Mouse (Mus musculus) neural tube, embryonic 11.5 days (tissue): ENCODE measurements around the gene Kif24. TPM values are rescaled to one million over a fixed set of nuclear protein-coding genes. Genes with fewer than 3 reads are reported as not detected.

Experiments used
- ATAC-seq: fragments of 200-750 bp; cut with Nextera tagmentation; 2 replicates; pipeline ENCODE4 v1.8.0; 2017; ENCODE audit warnings: moderate number of reproducible peaks, mild to moderate bottlenecking, moderate TSS enrichment, moderate library complexity; ENCODE audit not compliant: insufficient read depth, low FRiP score, low TSS enrichment
- DNase-seq: peaks from one replicate; pipeline ENCODE4 v3.0.0-alpha.2; 2015; ENCODE audit warnings: low spot score
- H3K27ac ChIP-seq: fragments of 300-500 bp; sonication (generic); 2 replicates; pipeline ENCODE4 v1.5.1; 2014; ENCODE audit warnings: low read depth, mild to moderate bottlenecking, low read length
- H3K27me3 ChIP-seq: fragments of 300-500 bp; sonication (generic); 2 replicates; pipeline ENCODE4 v1.6.1; 2014; ENCODE audit warnings: mild to moderate bottlenecking, low read length, mixed read lengths; ENCODE audit not compliant: control insufficient read depth, insufficient read depth
- H3K36me3 ChIP-seq: fragments of 300-500 bp; sonication (generic); 2 replicates; pipeline ENCODE4 v1.6.1; 2014; ENCODE audit warnings: mild to moderate bottlenecking, low read length, moderate library complexity, mixed read lengths; ENCODE audit not compliant: control insufficient read depth, insufficient read depth
- H3K4me1 ChIP-seq: fragments of 300-500 bp; sonication (generic); 2 replicates; pipeline ENCODE4 v1.6.1; 2014; ENCODE audit warnings: low read length, mixed read lengths; ENCODE audit not compliant: control insufficient read depth, insufficient read depth
- H3K4me2 ChIP-seq: fragments of 300-500 bp; sonication (generic); 2 replicates; pipeline ENCODE4 v1.6.1; 2014; ENCODE audit warnings: low read depth, mild to moderate bottlenecking, moderate library complexity
- H3K4me3 ChIP-seq: fragments of 300-500 bp; sonication (generic); 2 replicates; pipeline ENCODE4 v1.5.1; 2014; ENCODE audit warnings: low read depth, low read length
- H3K9ac ChIP-seq: fragments of 300-500 bp; sonication (generic); 2 replicates; pipeline ENCODE4 v1.6.1; 2014; ENCODE audit warnings: mild to moderate bottlenecking, low read length
- H3K9me3 ChIP-seq: fragments of 300-500 bp; sonication (generic); 2 replicates; pipeline ENCODE4 v1.6.1; 2016; ENCODE audit warnings: low read length; ENCODE audit not compliant: control insufficient read depth
- WGBS: fragments of 180-500 bp; shearing (Covaris S2); extraction: QIAGEN DNeasy Blood & Tissue Kit; methylation state at CpG from one replicate; pipeline ENCODE4 v1.1.7; 2014; 5-methylcytosine and 5-hydroxymethylcytosine counted together
- polyA plus RNA-seq: library from polyadenylated mRNA; unstranded; fragments of >200 nt; fragmentation: Nextera tagmentation; extraction: Ambion mirVana; gene quantifications from 2 replicates; pipeline ENCODE4 v1.2.1, GENCODE M21; 2014

The Kif24 gene
- 8.5 and 9.2 TPM in 2 replicates for polyA plus RNA-seq

DNA sequence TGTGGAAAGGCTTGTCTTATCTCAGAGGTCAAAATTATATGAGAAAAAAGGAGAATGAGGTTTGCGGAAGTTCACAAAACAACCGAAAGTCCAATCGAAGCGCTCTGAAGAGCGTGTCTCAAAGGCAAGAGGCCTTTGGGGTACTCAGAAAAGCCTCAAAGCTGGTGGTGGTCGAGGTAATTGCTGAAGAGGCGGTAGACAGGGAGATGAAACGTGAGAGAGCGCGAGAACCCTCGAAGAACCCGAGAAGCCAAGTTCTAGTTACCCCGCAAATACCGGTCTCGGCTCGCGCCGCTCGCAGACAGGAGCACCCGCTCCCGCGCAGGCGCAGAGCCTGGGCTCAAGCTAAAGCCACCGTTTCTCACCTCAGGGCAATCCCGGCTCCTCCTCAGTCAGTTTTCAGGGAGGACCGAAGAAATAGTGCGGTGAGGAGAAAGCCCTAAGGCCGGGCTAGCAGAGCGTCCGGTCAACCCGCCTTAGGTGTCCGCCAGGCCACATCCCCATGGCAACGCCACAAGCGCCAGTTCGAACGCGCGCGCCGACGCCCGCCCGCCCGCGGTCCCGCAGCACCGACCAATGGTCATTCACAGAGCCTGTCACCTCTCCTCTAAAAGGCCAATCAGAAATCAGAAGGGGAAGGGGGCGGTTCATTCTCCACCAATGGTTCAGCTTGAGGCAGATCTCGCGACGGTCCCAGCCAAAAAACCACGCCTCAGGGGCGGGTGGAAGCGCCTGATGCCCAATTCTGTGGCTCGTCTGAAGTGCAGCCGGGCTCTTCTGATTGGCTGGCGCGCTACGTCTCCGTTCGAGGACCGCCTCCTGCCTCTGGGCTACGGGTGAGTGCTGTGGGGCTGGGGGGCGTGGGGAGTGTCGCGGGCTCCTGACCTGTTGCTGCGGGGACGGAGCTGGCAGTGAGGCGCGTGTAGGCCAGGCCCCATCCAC lies at the start of gene Kif24, which contains the start of gene Nudt2:
Gene Kif24 (minus strand): TSS at position 543 of the 942 bp plus-strand sequence.
Gene Nudt2 (plus strand): TSS at position 807 of the 942 bp plus-strand sequence.
- Histone ChIP-seq H3K27me3 (no peaks in the 10 kb centered on the region), H3K9ac (peak within 1 kb of the TSS; percentile 67), H3K4me1 (no peaks in the 10 kb centered on the region; the same call in 1 of the 2 replicates), H3K4me2 (peak within 1 kb of the TSS; percentile 54), H3K4me3 (peak within 1 kb of the TSS; percentile 62), H3K36me3 (no peaks in the 10 kb centered on the region; the same call in 1 of the 2 replicates), H3K27ac (no peak within 1 kb of the TSS), H3K9me3 (no peaks in the 10 kb centered on the region)
- DNase-seq (peak; percentile 99), ATAC-seq (peak; percentile 99)
- WGBS: under 1% methylated on average over 70 of the region's 70 CpGs

DNA sequence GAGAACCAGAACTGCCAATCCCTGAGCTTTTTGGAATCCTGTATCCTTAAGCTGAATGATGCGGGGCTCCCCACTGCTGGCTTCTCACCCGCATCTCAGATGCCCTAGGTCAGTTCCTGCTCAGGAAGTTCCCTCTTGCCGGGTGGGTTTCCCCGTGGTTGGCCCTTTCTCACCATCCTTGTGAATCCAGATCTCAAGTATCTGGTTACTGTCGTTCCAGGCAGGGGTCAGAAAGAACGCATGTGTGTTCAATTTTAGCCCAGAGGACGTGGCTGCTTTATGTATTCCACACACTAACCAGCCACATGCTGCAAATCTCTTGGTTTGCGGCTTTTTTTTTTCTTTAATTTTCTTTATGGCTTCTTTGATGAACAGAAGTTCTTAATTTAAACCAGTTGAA lies 49.0 kb upstream of the Kif24 start:
- no peak overlapping the region for H3K9ac ChIP-seq
- no peak overlapping the region for H3K4me3 ChIP-seq
- no peaks in the 10 kb centered on the region for H3K4me1 ChIP-seq
- H3K27ac ChIP-seq: no peak overlapping the region
- H3K36me3 ChIP-seq: no peaks in the 10 kb centered on the region
- H3K27me3 ChIP-seq: no peaks in the 10 kb centered on the region
- ATAC-seq (no peak), DNase-seq (peak; percentile 34)
- no peak overlapping the region for H3K4me2 ChIP-seq
- no peaks in the 10 kb centered on the region for H3K9me3 ChIP-seq
- 29% methylated on average over 8 of the region's 8 CpGs for WGBS

DNA sequence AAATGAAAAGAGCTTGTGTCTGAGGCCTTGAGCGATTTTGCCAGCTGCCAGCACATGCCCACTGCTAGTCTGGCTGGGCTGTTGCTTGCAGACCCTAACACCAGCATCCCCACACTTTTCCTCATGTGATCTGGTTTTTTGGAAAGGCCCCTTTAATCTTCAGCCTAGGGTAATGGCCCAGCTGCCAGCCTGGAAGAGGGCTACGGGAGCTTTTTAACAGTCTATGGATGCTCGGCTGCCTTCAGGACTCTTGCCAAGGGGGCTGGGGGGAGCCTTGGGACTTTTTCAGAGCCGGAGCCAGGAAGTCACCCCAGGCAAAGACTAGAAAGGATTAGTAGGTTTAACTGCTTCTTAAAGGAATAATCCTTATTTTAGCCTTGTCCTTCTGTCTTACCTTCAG lies 48.6 kb upstream of the Kif24 start:
- DNase-seq: no peak
- no peak for ATAC-seq
- Histone ChIP-seq H3K9ac (no peak overlapping the region), H3K4me3 (no peak overlapping the region), H3K4me2 (no peak overlapping the region), H3K4me1 (no peaks in the 10 kb centered on the region), H3K27me3 (no peaks in the 10 kb centered on the region), H3K36me3 (no peaks in the 10 kb centered on the region), H3K9me3 (no peaks in the 10 kb centered on the region), H3K27ac (no peak overlapping the region)
- 55% methylated on average over 4 of the region's 4 CpGs for WGBS

DNA sequence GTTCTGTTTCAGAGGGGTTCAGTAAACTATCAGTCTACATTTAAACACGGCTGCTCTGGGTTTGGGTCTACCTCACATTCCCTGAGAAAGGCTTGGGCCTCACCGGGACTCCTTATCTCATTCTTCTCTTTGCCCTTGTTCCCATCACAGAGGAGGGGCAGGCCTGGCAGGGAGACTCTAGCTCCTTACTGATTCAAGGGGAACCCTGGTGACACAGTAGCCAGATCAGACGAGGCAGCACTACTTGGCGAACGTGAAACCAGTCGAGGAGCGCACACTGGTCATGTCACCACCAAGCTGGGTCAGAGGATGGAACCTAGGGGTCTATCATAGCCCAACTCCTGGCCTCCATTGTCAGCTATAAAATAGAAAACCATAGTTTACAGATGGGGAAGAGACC lies 43.3 kb upstream of the Kif24 start:
- Histone ChIP-seq H3K27ac (no peak overlapping the region), H3K4me2 (peak overlapping the region; percentile 86; the same call in 1 of the 2 replicates), H3K27me3 (no peaks in the 10 kb centered on the region), H3K36me3 (no peaks in the 10 kb centered on the region), H3K4me3 (no peak overlapping the region), H3K9ac (no peak overlapping the region), H3K9me3 (no peaks in the 10 kb centered on the region), H3K4me1 (peaks cover 11% of the 10 kb centered on the region)
- ATAC-seq: no peak
- 41% methylated on average over 7 of the region's 7 CpGs for WGBS
- no peak for DNase-seq

DNA sequence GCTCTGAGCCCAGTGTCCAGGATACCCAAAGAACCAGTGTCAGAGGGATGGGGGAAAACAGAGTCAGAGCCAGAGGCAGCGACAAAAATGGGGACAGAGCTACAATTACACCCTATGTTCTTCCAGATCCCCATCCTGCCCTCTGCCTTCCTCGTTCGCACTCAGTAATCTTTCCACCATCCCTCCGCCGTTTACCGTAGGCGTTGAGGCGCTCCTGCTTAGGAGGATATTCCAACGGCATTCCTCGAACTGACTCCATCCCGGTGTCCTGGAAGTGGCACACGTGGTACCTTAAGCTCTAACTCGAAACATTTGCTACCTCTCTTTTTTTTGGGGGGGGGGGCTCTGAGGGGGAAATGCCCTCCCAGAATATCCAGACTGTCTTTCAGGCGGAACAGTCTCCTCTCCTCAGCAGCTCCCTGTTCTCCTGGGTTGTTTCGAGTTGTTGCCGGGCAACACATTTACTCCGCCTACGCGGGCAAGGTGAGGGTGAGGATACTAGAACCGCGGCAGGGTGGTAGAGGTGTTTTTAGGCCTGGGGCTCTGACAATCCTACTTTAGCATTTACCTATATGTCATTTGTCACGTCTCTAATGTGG lies 42.7 kb upstream of the Kif24 start:
- peaks cover 11% of the 10 kb centered on the region for H3K4me1 ChIP-seq
- H3K9me3 ChIP-seq: no peaks in the 10 kb centered on the region
- H3K27ac ChIP-seq: peak overlapping the region; percentile 53; the same call in 1 of the 2 replicates
- WGBS: 2% methylated on average over 22 of the region's 22 CpGs
- no peaks in the 10 kb centered on the region for H3K36me3 ChIP-seq
- H3K4me3 ChIP-seq: peak overlapping the region; percentile 44
- no peak for DNase-seq
- H3K27me3 ChIP-seq: no peaks in the 10 kb centered on the region; the same call in 1 of the 2 replicates
- ATAC-seq: 0 out of 2 replicates have a peak, but pooled peaks have one; percentile 0
- H3K4me2 ChIP-seq: peak overlapping the region; percentile 86
- peak overlapping the region; percentile 75 for H3K9ac ChIP-seq

DNA sequence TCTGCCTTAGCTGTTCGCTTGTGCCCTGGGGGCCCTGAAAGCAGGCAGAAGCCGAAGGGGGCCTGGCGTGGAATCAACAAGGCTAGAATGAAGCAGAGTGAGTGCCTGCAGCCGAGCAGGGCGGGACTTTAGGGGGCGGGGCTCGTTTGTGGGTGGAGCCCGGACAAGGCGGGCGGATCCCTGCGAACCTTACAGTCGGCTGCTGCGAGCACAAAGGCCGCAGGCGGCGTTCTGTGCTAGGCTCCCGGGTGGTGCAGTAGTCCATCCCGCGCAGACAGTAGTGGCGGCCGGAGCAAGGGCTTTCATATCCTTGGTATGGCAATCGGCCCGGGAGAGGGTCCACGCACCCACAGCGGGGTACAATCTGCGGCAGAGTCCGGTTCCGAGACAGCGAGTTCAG lies 42.2 kb upstream of the Kif24 start:
- Histone ChIP-seq H3K4me1 (peaks cover 11% of the 10 kb centered on the region), H3K27me3 (peaks cover 5% of the 10 kb centered on the region; the same call in 1 of the 2 replicates), H3K4me3 (peak overlapping the region; percentile 44), H3K9me3 (no peaks in the 10 kb centered on the region), H3K9ac (peak overlapping the region; percentile 75), H3K36me3 (no peaks in the 10 kb centered on the region), H3K27ac (peak overlapping the region; percentile 53; the same call in 1 of the 2 replicates), H3K4me2 (peak overlapping the region; percentile 86)
- peak; percentile 76 for ATAC-seq
- WGBS: under 1% methylated on average over 29 of the region's 29 CpGs
- DNase-seq: peak; percentile 92

DNA sequence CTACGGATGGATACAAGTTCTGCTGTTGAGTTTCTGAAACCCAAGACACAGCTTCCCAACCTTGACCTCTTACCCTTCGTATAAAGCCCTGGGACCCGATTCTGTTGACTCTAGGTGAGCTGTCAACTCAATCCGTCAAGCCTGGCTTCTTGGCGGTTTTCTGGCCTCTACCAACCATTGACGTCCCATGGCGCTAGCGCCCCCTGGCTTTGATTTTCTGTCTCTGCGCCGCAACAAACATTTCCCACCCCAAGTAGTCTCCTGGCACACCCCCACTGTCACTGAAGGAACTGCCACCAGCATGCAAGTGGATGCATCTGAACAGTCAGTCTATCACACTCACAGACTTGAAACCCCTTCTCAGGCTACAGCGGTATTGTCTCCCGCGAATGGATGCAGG lies 41.5 kb upstream of the Kif24 start:
- no peak for ATAC-seq
- Histone ChIP-seq H3K9me3 (no peaks in the 10 kb centered on the region), H3K9ac (peak overlapping the region; percentile 75; the same call in 1 of the 2 replicates), H3K4me3 (no peak overlapping the region), H3K4me1 (peaks cover 11% of the 10 kb centered on the region), H3K27me3 (peaks cover 11% of the 10 kb centered on the region), H3K4me2 (peak overlapping the region; percentile 86), H3K36me3 (no peaks in the 10 kb centered on the region), H3K27ac (no peak overlapping the region)
- DNase-seq: peak; percentile 62
- 9% methylated on average over 13 of the region's 13 CpGs for WGBS

DNA sequence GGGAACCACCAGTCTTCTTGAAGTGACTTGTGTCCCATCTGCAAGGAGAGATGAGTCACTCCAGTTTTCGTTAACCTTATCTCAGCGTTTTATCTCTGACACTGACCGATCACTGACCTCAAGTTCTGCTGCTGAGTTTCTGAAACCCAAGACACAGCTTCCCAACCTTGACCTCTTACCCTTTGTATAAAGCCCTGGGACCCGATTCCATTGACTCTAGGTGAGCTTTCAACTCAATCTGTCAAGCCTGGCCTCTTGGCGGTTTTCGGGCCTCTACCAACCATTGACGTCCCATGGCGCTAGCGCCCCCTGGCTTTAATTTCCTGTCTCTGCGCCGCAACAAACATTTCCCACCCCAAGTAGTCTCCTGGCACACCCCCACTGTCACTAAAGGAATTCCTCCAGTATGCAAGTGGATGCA lies 40.5 kb upstream of the Kif24 start:
- 51% methylated on average over 11 of the region's 11 CpGs for WGBS
- H3K27ac ChIP-seq: no peak overlapping the region
- H3K9ac ChIP-seq: no peak overlapping the region
- no peak overlapping the region for H3K4me2 ChIP-seq
- peaks cover 11% of the 10 kb centered on the region for H3K4me1 ChIP-seq
- H3K36me3 ChIP-seq: no peaks in the 10 kb centered on the region
- H3K9me3 ChIP-seq: no peaks in the 10 kb centered on the region
- no peak overlapping the region for H3K4me3 ChIP-seq
- no peak for ATAC-seq
- H3K27me3 ChIP-seq: peaks cover 21% of the 10 kb centered on the region
- DNase-seq: peak; percentile 41
